Mouse (Mus musculus): ENCODE measurements at regions not wholly inside any gene's neighbourhood (a gene's known extent, or its start where the extent isn't known, plus 50 kb on each side); places are given as distances from the start of the nearest gene placed in this dataset.
A peak's percentile ranks its signal among the peaks of the same experiment; 100 is the strongest.

DNA sequence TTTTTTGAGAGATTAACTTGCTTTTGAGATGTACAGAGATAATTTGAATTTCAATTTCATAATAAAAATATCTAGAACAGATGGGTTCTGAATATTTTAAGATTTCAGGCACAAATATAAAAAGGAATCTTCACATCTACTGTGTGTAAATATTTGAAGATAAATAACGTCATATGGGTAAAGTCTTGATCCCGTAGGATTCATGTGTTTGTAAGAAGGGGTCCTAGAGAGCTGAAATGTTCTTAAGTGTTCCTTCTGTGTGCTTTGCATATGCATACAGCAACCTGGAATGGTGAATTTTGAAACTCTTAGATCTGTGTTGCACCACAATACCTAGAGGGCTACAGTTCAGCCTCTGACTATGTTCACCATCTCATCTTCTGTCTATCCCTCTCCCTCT, 131.4 kb upstream of the Slc35b3 start:
- Histone ChIP-seq H3K4me3 (no peak overlapping the region), H3K27ac (no peak overlapping the region), H3K4me1 (ENCODE audit: control insufficient read depth, insufficient read depth, low read length) (no peaks in the 10 kb centered on the region), H3K9ac (ENCODE audit: low read depth, low read length) (no peak overlapping the region), H3K27me3 (ENCODE audit: control insufficient read depth, insufficient read depth, low read length) (no peaks in the 10 kb centered on the region), H3K36me3 (ENCODE audit: control insufficient read depth, insufficient read depth, low read length) (no peaks in the 10 kb centered on the region), H3K79me2 (replicated peaks; ENCODE audit: control insufficient read depth, insufficient read depth, low read length) (no peaks in the 10 kb centered on the region)
- no peak for DNase-seq
- no peak for TF ChIP-seq POLR2A (IDR thresholded peaks at IDR 0.05; ENCODE audit: insufficient read depth, low read depth, low read length)
- no peak for TF ChIP-seq CTCF (IDR thresholded peaks at IDR 0.05)
- TF ChIP-seq EP300 (IDR thresholded peaks at IDR 0.05; ENCODE audit: insufficient read depth, low read depth, low read length): no peak
- WGBS: 91% methylated on average over 2 of the region's 2 CpGs
- intact Hi-C loops (cut with DNase I): no loop called here

DNA sequence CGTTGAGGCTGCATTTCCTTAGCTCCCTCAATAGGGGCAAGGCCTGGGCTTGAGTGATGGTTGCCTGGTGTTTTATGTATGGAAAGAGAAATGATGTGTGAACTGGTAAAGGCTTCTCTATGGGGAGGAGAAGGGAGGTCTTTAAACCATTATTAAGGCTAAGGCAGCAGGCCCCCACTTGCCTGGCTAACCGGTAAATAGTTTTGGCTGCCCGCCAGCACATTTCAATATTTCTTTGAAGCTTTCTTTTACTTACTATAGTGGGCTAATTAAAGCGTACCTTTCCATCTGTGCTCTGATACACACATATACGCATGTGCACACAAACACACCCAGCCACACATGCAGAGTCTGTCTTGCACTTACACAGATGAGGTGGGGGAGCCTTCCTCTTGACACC, 123.9 kb upstream of the Slc35b3 start:
- no peak overlapping the region for H3K9ac ChIP-seq (ENCODE audit: low read depth, low read length)
- DNase-seq: no peak
- intact Hi-C loops (cut with DNase I): no loop called here
- no peak overlapping the region for H3K27ac ChIP-seq
- 74% methylated on average over 5 of the region's 5 CpGs for WGBS
- no peak overlapping the region for H3K4me3 ChIP-seq
- no peaks in the 10 kb centered on the region for H3K36me3 ChIP-seq (ENCODE audit: control insufficient read depth, insufficient read depth, low read length)
- TF ChIP-seq CTCF (IDR thresholded peaks at IDR 0.05): no peak
- no peak for TF ChIP-seq EP300 (IDR thresholded peaks at IDR 0.05; ENCODE audit: insufficient read depth, low read depth, low read length)
- TF ChIP-seq POLR2A (IDR thresholded peaks at IDR 0.05; ENCODE audit: insufficient read depth, low read depth, low read length): no peak
- no peaks in the 10 kb centered on the region for H3K27me3 ChIP-seq (ENCODE audit: control insufficient read depth, insufficient read depth, low read length)
- no peaks in the 10 kb centered on the region for H3K4me1 ChIP-seq (ENCODE audit: control insufficient read depth, insufficient read depth, low read length)
- no peaks in the 10 kb centered on the region for H3K79me2 ChIP-seq (replicated peaks; ENCODE audit: control insufficient read depth, insufficient read depth, low read length)

DNA sequence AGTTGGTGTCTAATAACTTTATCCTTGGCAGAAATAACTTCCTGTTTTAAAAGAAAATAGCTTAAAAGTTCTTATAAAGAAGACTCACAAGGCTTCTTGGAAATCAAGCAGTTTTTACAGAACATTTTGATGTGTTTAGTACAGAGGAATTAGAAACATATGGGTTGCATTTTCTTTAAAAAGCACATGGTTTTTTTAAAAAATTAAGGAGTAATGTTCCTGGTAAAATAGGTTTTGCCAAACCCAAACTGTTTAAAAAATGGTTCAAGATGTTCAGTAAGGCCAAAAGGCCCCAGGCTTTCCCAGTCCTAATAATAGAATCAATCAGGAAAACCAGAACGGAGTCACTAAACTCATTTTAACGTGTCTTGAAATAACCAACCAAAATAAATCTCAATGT, 113.5 kb upstream of the Slc35b3 start:
- Histone ChIP-seq H3K4me1 (ENCODE audit: control insufficient read depth, insufficient read depth, low read length) (no peaks in the 10 kb centered on the region), H3K27me3 (ENCODE audit: control insufficient read depth, insufficient read depth, low read length) (no peaks in the 10 kb centered on the region), H3K36me3 (ENCODE audit: control insufficient read depth, insufficient read depth, low read length) (no peaks in the 10 kb centered on the region), H3K79me2 (replicated peaks; ENCODE audit: control insufficient read depth, insufficient read depth, low read length) (no peaks in the 10 kb centered on the region), H3K27ac (no peak overlapping the region), H3K4me3 (no peak overlapping the region), H3K9ac (ENCODE audit: low read depth, low read length) (no peak overlapping the region)
- intact Hi-C loops (cut with DNase I): no loop called here
- no peak for DNase-seq
- no peak for TF ChIP-seq EP300 (IDR thresholded peaks at IDR 0.05; ENCODE audit: insufficient read depth, low read depth, low read length)
- TF ChIP-seq CTCF (IDR thresholded peaks at IDR 0.05): no peak
- TF ChIP-seq POLR2A (IDR thresholded peaks at IDR 0.05; ENCODE audit: insufficient read depth, low read depth, low read length): no peak
- WGBS: 72% methylated on average over 2 of the region's 2 CpGs

DNA sequence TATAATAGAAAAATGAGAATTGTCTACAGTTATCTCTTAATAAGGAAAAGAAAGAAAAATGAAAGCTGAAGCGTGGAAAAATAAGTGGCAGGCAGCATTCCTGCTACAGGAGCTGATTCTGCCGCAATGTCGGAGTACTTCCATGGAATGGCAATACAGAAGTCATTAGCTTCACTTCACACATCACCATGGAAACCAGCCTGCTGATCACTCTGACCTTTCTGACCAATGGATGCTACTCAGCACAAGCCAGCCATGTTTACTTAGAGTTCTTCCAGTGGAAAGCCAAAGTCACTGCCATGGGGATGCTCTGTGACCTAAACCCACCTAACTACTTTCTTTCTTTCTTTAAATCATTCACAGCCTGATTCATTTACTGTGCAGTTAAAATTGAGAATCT, 71.6 kb upstream of the Slc35b3 start:
- Histone ChIP-seq H3K79me2 (replicated peaks; ENCODE audit: control insufficient read depth, insufficient read depth, low read length) (no peaks in the 10 kb centered on the region), H3K4me3 (no peak overlapping the region), H3K9ac (ENCODE audit: low read depth, low read length) (no peak overlapping the region), H3K4me1 (ENCODE audit: control insufficient read depth, insufficient read depth, low read length) (no peaks in the 10 kb centered on the region), H3K36me3 (ENCODE audit: control insufficient read depth, insufficient read depth, low read length) (no peaks in the 10 kb centered on the region), H3K27me3 (ENCODE audit: control insufficient read depth, insufficient read depth, low read length) (no peaks in the 10 kb centered on the region), H3K27ac (no peak overlapping the region)
- WGBS: 85% methylated on average over 3 of the region's 3 CpGs
- TF ChIP-seq POLR2A (IDR thresholded peaks at IDR 0.05; ENCODE audit: insufficient read depth, low read depth, low read length) (no peak), EP300 (IDR thresholded peaks at IDR 0.05; ENCODE audit: insufficient read depth, low read depth, low read length) (no peak), CTCF (IDR thresholded peaks at IDR 0.05) (no peak)
- DNase-seq: no peak
- intact Hi-C loops (cut with DNase I): no loop called here

DNA sequence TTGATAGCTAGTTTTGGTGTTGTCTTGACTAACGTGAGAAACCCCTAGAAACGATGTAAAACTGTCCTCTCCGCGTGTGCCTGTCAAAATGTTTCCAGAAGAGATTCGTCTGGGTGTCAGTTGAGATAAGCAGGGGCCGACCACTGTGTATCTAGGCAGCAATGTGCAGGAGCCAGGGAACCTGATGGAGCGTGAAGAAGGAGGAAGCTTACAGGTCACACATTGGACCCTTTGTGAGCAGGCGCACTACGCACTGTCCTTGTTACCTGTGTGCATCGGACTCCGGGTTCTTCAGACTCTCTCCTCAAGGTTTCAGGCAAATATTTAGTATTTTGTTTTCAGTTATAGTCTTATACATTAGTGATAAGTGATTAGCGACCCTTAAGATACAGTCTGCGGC, 59.5 kb upstream of the Slc35b3 start:
- H3K4me3 ChIP-seq: no peak overlapping the region
- 61% methylated on average over 13 of the region's 13 CpGs for WGBS
- no peak overlapping the region for H3K9ac ChIP-seq (ENCODE audit: low read depth, low read length)
- TF ChIP-seq CTCF (IDR thresholded peaks at IDR 0.05) (no peak), POLR2A (IDR thresholded peaks at IDR 0.05; ENCODE audit: insufficient read depth, low read depth, low read length) (no peak), EP300 (IDR thresholded peaks at IDR 0.05; ENCODE audit: insufficient read depth, low read depth, low read length) (no peak)
- no peaks in the 10 kb centered on the region for H3K27me3 ChIP-seq (ENCODE audit: control insufficient read depth, insufficient read depth, low read length)
- no peak for DNase-seq
- H3K4me1 ChIP-seq (ENCODE audit: control insufficient read depth, insufficient read depth, low read length): no peaks in the 10 kb centered on the region
- no peaks in the 10 kb centered on the region for H3K79me2 ChIP-seq (replicated peaks; ENCODE audit: control insufficient read depth, insufficient read depth, low read length)
- H3K27ac ChIP-seq: no peak overlapping the region
- no peaks in the 10 kb centered on the region for H3K36me3 ChIP-seq (ENCODE audit: control insufficient read depth, insufficient read depth, low read length)
- intact Hi-C loops (cut with DNase I): no loop called here

DNA sequence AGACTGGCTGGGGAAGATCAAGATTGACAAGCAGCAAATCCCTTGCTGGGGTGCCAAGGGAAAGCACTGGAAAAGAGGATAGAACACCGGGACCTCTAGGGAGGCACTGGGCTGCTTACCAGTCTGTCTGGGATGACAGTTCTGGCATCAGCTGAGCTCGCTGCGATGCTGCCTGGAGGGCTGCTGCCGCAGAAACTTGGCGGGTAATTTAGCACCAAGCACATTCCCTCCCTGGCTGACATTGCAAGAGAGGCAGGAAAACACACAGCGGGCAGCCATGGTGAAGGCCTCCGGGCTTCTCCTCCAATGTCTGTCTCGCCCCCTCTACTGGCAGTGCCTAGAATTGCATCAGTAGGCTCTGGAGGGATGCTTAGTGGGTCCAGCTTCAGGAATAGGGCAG, 51.0 kb upstream of the Slc35b3 start:
- intact Hi-C loops (cut with DNase I): loop anchor here (2.0 to 10.0 kb wide), 2 partner anchors 157 to 319 kb away; no protein-coding TSS in a partner anchor
- Histone ChIP-seq H3K9ac (ENCODE audit: low read depth, low read length) (no peak overlapping the region), H3K4me1 (ENCODE audit: control insufficient read depth, insufficient read depth, low read length) (no peaks in the 10 kb centered on the region), H3K27me3 (ENCODE audit: control insufficient read depth, insufficient read depth, low read length) (no peaks in the 10 kb centered on the region), H3K4me3 (no peak overlapping the region), H3K79me2 (replicated peaks; ENCODE audit: control insufficient read depth, insufficient read depth, low read length) (no peaks in the 10 kb centered on the region), H3K27ac (no peak overlapping the region), H3K36me3 (ENCODE audit: control insufficient read depth, insufficient read depth, low read length) (no peaks in the 10 kb centered on the region)
- TF ChIP-seq EP300 (IDR thresholded peaks at IDR 0.05; ENCODE audit: insufficient read depth, low read depth, low read length): no peak
- TF ChIP-seq CTCF (IDR thresholded peaks at IDR 0.05): no peak; the same call in none of the 2 replicates
- TF ChIP-seq POLR2A (IDR thresholded peaks at IDR 0.05; ENCODE audit: insufficient read depth, low read depth, low read length): no peak
- 4% methylated on average over 8 of the region's 8 CpGs for WGBS
- DNase-seq: peak; percentile 68 to 72
